Mouse (Mus musculus) monocyte, adult 59 days (primary cell): ENCODE measurements around the gene Arhgap40. TPM values are rescaled to one million over a fixed set of nuclear protein-coding genes. Genes with fewer than 3 reads are reported as not detected.

Source experiments
- total RNA-seq, 2 experiments: library from RNA; stranded (reverse); gene quantifications; one replicate each; pipeline ENCODE4 v1.2.4; 2023

The Arhgap40 gene
- total RNA-seq: not detected

DNA sequence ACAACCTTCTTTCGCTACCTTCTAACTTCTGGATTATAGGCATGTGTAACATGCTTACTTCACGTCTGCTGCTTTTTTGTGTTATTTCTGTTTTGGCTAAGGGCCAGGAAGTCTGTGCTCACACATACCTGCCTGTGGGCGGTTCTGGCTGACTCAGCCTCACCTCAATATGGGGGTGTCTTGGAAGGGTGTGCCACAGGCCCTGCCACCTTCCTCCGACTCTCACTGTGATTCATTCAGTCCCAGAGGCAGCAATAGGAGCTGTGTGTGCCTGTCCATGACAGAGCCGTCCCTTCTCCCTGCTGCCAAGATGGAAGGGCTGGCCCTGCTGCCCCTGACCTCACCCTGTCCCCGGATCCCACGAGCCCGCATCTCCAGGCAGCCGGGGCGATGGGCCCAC lies at the start of gene Arhgap40:
Gene Arhgap40 (plus strand): TSS at position 269 of the 400 bp plus-strand sequence.

DNA sequence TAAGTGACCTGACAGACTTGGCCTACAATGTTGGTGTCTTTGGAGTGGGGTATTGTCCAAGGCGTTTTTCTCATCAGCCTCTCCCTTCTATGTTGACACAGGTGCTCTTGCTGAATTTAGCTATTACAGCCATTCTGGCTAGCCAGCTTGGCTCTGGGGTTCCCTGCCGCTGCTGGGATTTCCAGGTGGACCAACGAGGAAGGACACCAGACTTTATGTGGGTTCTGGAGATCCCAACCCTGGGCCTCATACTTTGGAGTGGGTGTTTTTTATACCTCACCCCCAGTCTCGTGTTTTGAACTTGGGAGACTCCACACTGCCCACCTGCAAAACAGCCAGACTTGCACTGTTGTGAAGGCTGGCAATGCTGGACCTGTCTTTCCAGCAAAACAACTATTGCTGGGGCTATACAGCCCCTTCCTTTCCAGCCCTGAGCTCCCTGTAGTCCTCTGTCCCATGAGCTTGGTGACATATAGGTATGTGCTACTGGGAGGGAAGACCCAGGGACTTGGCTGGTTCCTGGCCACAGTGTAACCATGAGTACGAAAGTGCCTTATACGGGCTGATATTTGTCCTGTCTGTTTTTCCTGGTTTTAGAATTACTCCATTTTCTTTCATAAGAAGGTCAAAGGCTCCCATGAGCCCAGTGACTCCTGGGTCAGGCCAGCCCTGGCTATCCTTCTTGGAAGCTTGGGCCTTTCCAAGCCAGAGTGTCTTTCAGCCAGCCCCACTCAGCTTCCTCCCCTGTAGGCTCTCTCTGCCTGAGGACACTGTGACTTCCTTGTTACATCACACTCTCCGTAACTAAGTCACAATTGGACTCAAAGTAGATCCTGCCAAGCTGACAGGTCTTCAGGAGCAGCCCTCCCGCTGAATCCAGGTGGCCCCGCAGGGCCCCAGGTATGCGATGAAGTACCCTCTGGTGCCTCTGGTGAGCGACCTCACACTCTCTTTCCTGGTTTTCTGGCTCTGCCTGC lies 10.5 kb upstream of the Arhgap40 start, which contains the start of gene Adig:
Gene Adig (plus strand): TSS at position 777 of the 977 bp plus-strand sequence.

Other genes with a start within 250 kb of the Arhgap40 start
- 1 to 10 TPM; 3.3 to 5.0 TPM for gene Lbp, start 206.3 kb upstream of the Arhgap40 start, total RNA-seq
- not detected for gene Snhg11, start 137.2 kb upstream of the Arhgap40 start, total RNA-seq
- 10 to 100 TPM; 61.3 to 63.8 TPM for gene Ralgapb, start 102.9 kb upstream of the Arhgap40 start, total RNA-seq
- not detected for gene Adig, start 10.2 kb upstream of the Arhgap40 start, total RNA-seq
- not detected for gene Slc32a1, start 98.0 kb downstream of the Arhgap40 start, total RNA-seq
- 10 to 100 TPM; 30.8 to 31.0 TPM for gene Actr5, start 112.1 kb downstream of the Arhgap40 start, total RNA-seq
- 1 to 10 TPM; 1.5 to 1.6 TPM for gene Ppp1r16b, start 152.6 kb downstream of the Arhgap40 start, total RNA-seq